Mouse (Mus musculus): ENCODE results near the gene Snx7. TPM values are rescaled to one million over a fixed set of nuclear protein-coding genes. Genes with fewer than 3 reads are reported as not detected.

The Snx7 gene
- polyA plus RNA-seq, 1 experiment: not detected

DNA sequence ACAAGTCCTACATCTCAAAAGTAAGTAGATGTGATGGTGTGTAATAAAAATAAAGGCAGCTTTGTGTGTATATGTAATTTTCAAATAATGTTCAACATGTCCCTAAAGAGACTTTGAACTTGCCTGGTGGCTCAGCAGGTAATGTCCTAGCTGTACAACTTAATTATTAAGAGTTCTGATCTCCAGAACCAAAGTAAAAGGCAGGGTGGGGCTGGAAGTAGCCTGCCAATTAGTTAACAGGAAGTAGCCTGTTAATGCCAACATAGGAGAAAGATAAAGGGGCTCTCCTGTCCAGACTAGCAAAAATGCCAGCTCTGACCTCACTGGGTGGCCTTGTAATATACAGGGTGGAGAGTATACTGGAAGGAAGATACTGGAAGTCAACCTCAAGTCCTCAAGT is 3.1 kb downstream of the Snx7 start:
- H3K4me1 ChIP-seq (ENCODE audit: control insufficient read depth, insufficient read depth, low read length): peaks cover 3% of the 10 kb centered on the region; the same call in 1 of the 2 replicates
- TF ChIP-seq CTCF (IDR thresholded peaks at IDR 0.05; ENCODE audit: insufficient read depth, low read depth, low read length) (no peak), POLR2A (IDR thresholded peaks at IDR 0.05; ENCODE audit: insufficient read depth, low read depth, low read length) (no peak)
- H3K27ac ChIP-seq (ENCODE audit: insufficient read depth, low read depth, low read length): no peak overlapping the region
- no peak overlapping the region for H3K4me3 ChIP-seq (ENCODE audit: insufficient read depth, low read depth, low read length)

DNA sequence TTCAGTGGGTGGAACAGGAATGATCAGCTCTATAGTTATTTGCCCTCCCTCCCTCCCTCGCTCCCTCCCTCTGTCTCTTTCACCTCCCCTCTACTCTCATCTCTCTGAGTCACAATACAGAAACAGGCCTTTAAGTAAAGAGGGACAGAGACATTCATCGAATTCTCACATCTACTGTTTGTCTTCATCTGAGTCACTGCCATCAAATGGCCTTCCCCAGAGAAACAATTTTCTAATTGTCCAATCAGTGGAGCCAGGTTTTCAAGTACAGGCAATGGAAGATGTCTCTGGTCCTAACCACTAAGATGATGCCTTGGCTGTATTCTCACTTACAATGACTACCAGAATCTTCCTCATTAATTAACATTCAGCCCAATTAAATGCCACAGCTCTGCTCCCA is 5.8 kb downstream of the Snx7 start:
- Histone ChIP-seq H3K27ac (ENCODE audit: insufficient read depth, low read depth, low read length) (0 out of 2 replicates have a peak overlapping the region, but pooled peaks have one; percentile 26), H3K4me1 (ENCODE audit: control insufficient read depth, insufficient read depth, low read length) (peaks cover 3% of the 10 kb centered on the region; the same call in 1 of the 2 replicates), H3K4me3 (ENCODE audit: insufficient read depth, low read depth, low read length) (no peak overlapping the region)
- TF ChIP-seq CTCF (IDR thresholded peaks at IDR 0.05; ENCODE audit: insufficient read depth, low read depth, low read length) (no peak), POLR2A (IDR thresholded peaks at IDR 0.05; ENCODE audit: insufficient read depth, low read depth, low read length) (no peak)
- 40% methylated on average over 2 of the region's 2 CpGs for WGBS

DNA sequence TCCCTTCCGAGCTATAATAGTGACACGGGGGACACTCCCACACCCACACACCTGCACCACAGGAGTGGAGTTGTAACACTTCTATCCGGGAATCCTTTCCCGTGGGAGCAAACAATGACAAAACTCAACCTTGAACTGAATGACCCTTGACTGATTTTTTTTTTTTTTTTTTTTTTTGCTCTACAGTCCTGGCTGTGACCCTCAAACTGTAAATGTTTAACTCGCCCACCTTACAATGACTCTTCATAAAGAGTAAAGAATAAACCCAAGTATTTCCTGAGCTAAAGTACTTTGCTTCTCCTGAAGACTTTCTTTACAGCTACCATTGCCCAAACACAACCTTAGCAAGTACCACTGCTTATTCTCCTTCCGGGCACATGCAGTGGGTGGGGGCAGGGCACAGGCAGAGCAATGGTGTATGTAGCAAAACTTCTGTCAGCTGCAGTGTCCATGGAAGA is 6.7 kb downstream of the Snx7 start:
- 62% methylated on average over 6 of the region's 6 CpGs for WGBS
- peaks cover 3% of the 10 kb centered on the region; the same call in 1 of the 2 replicates for H3K4me1 ChIP-seq (ENCODE audit: control insufficient read depth, insufficient read depth, low read length)
- H3K4me3 ChIP-seq (ENCODE audit: insufficient read depth, low read depth, low read length): no peak overlapping the region
- no peak for TF ChIP-seq CTCF (IDR thresholded peaks at IDR 0.05; ENCODE audit: insufficient read depth, low read depth, low read length)
- no peak for TF ChIP-seq POLR2A (IDR thresholded peaks at IDR 0.05; ENCODE audit: insufficient read depth, low read depth, low read length)
- H3K27ac ChIP-seq (ENCODE audit: insufficient read depth, low read depth, low read length): peak overlapping the region; percentile 19; the same call in 1 of the 2 replicates

- Histone ChIP-seq H3K27ac (ENCODE audit: insufficient read depth, low read depth, low read length) (no peak overlapping the region), H3K4me3 (ENCODE audit: insufficient read depth, low read depth, low read length) (no peak overlapping the region), H3K4me1 (ENCODE audit: control insufficient read depth, insufficient read depth, low read length) (0 out of 2 replicates have a peak, but pooled peaks cover 3% of the 10 kb centered on the region)
- TF ChIP-seq CTCF (IDR thresholded peaks at IDR 0.05; ENCODE audit: insufficient read depth, low read depth, low read length): no peak
- no peak for TF ChIP-seq POLR2A (IDR thresholded peaks at IDR 0.05; ENCODE audit: insufficient read depth, low read depth, low read length)
- 49% methylated on average over 3 of the region's 3 CpGs for WGBS
Measured at GRCm38 (mm10) chr3:117858996-117859395, 9.7 kb downstream of the Snx7 start.

GRCm38 (mm10) chr3:117853729-117854128 is 15.0 kb downstream of the Snx7 start:
- TF ChIP-seq CTCF (IDR thresholded peaks at IDR 0.05; ENCODE audit: insufficient read depth, low read depth, low read length): no peak
- no peak for TF ChIP-seq POLR2A (IDR thresholded peaks at IDR 0.05; ENCODE audit: insufficient read depth, low read depth, low read length)
- H3K4me3 ChIP-seq (ENCODE audit: insufficient read depth, low read depth, low read length): no peak overlapping the region
- WGBS: 28% methylated on average over 3 of the region's 3 CpGs
- H3K4me1 ChIP-seq (ENCODE audit: control insufficient read depth, insufficient read depth, low read length): peaks cover 5% of the 10 kb centered on the region; the same call in 1 of the 2 replicates
- no peak overlapping the region for H3K27ac ChIP-seq (ENCODE audit: insufficient read depth, low read depth, low read length)

DNA sequence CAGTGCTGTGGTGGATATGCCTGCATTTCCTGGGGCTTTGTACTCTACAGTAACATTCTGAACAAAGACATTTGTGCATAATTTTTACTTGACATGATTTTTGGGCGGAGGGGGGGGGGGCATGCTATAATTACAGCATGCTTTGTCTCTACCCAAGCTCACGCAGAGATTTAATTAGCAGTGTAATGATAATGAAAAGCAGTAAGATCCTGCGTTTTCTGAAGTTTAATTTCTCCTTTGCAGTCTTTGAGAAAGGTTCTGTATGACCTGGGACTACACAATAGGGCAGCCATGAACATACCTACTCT is 16.7 kb downstream of the Snx7 start:
- Histone ChIP-seq H3K4me1 (ENCODE audit: control insufficient read depth, insufficient read depth, low read length) (peaks cover 5% of the 10 kb centered on the region; the same call in 1 of the 2 replicates), H3K27ac (ENCODE audit: insufficient read depth, low read depth, low read length) (no peak overlapping the region; the same call in 1 of the 2 replicates), H3K4me3 (ENCODE audit: insufficient read depth, low read depth, low read length) (no peak overlapping the region)
- 27% methylated on average over 3 of the region's 3 CpGs for WGBS
- no peak for TF ChIP-seq POLR2A (IDR thresholded peaks at IDR 0.05; ENCODE audit: insufficient read depth, low read depth, low read length)
- TF ChIP-seq CTCF (IDR thresholded peaks at IDR 0.05; ENCODE audit: insufficient read depth, low read depth, low read length): no peak

GRCm38 (mm10) chr3:117851278-117852053 is 17.3 kb downstream of the Snx7 start:
- H3K4me1 ChIP-seq (ENCODE audit: control insufficient read depth, insufficient read depth, low read length): peaks cover 5% of the 10 kb centered on the region; the same call in 1 of the 2 replicates
- TF ChIP-seq POLR2A (IDR thresholded peaks at IDR 0.05; ENCODE audit: insufficient read depth, low read depth, low read length): no peak
- TF ChIP-seq CTCF (IDR thresholded peaks at IDR 0.05; ENCODE audit: insufficient read depth, low read depth, low read length): no peak
- H3K4me3 ChIP-seq (ENCODE audit: insufficient read depth, low read depth, low read length): no peak overlapping the region
- 35% methylated on average over 18 of the region's 18 CpGs for WGBS
- H3K27ac ChIP-seq (ENCODE audit: insufficient read depth, low read depth, low read length): peak overlapping the region; percentile 51

GRCm38 (mm10) chr3:117848866-117849265 is 19.9 kb downstream of the Snx7 start:
- H3K4me1 ChIP-seq (ENCODE audit: control insufficient read depth, insufficient read depth, low read length): peaks cover 5% of the 10 kb centered on the region; the same call in 1 of the 2 replicates
- no peak overlapping the region for H3K4me3 ChIP-seq (ENCODE audit: insufficient read depth, low read depth, low read length)
- H3K27ac ChIP-seq (ENCODE audit: insufficient read depth, low read depth, low read length): peak overlapping the region; percentile 67
- 43% methylated on average over 6 of the region's 6 CpGs for WGBS
- no peak for TF ChIP-seq POLR2A (IDR thresholded peaks at IDR 0.05; ENCODE audit: insufficient read depth, low read depth, low read length)
- no peak for TF ChIP-seq CTCF (IDR thresholded peaks at IDR 0.05; ENCODE audit: insufficient read depth, low read depth, low read length)

DNA sequence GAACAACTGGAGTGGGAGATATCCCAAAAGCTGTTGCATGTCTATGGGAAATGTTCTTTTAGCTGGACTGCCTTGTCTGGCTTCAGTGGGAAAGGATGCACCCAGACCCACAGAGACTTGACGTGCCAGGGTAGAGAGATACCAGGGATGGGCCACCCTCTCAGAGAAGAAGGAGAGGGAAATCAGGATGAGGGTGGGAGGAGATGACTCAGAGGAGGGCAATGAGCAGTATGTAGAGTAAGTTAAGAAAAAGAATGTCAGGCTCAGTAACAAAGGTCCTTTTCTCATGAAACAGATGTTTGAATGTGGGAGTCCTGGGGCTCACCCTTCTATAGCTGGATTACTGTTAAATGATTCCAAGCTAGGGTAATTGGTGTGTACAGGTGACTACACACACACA is 26.1 kb downstream of the Snx7 start:
- Histone ChIP-seq H3K4me1 (ENCODE audit: control insufficient read depth, insufficient read depth, low read length) (peaks cover 7% of the 10 kb centered on the region), H3K27ac (ENCODE audit: insufficient read depth, low read depth, low read length) (peak overlapping the region; percentile 69), H3K4me3 (ENCODE audit: insufficient read depth, low read depth, low read length) (no peak overlapping the region)
- TF ChIP-seq CTCF (IDR thresholded peaks at IDR 0.05; ENCODE audit: insufficient read depth, low read depth, low read length) (no peak), POLR2A (IDR thresholded peaks at IDR 0.05; ENCODE audit: insufficient read depth, low read depth, low read length) (no peak)
- WGBS: 54% methylated on average over 1 of the region's 1 CpGs

Data from olfactory bulb, adult 2 months (tissue).